Mouse (Mus musculus) stomach, postnatal 0 days (tissue): ENCODE results near the gene Ifitm1.

ENCODE experiments used
- CTCF ChIP-seq: IDR thresholded peaks from 2 replicates; pipeline ENCODE4 v1.5.1; 2016; ENCODE audit warnings: antibody characterized with exemption, low read depth, mild to moderate bottlenecking, moderate library complexity
- EP300 ChIP-seq: optimal IDR thresholded peaks from 2 replicates; pipeline ENCODE3; 2016; ENCODE audit warnings: antibody characterized with exemption

- TF ChIP-seq CTCF (no peak), EP300 (peak; percentile 21)
These were observed 43.6 kb downstream of the Ifitm1 start, which contains the start of gene Ifitm3 for GRCm38 (mm10) chr7:141010593-141010992.
